Mouse (Mus musculus): ENCODE results near the gene Gjb5.

- no peak for TF ChIP-seq CTCF (IDR thresholded peaks at IDR 0.05; ENCODE audit: extremely low read depth, insufficient read length, insufficient replicate concordance, low read depth, low read length)
- TF ChIP-seq POLR2A (IDR thresholded peaks at IDR 0.05; ENCODE audit: low read depth, low read length): no peak
These were observed 4.5 kb upstream of the Gjb5 start for GRCm38 (mm10) chr4:127362520-127362919.

All from small intestine, adult 2 months (tissue).